Mouse (Mus musculus): ENCODE data around the gene Adcy6. TPM values are rescaled to one million over a fixed set of nuclear protein-coding genes. Genes with fewer than 3 reads are reported as not detected.

Gene Adcy6
- polyA plus RNA-seq, 1 experiment from 2014 or later = 8.9 TPM

Other genes starting within 250 kb of the Adcy6 start
- not detected in 2 replicates for gene Olfr283, start 229.1 kb downstream of the Adcy6 start, polyA plus RNA-seq (2015; fragmentation: Nextera tagmentation; extraction: Ambion mirVana)
- gene Olfr282, start 178.9 kb downstream of the Adcy6 start, polyA plus RNA-seq (2015; fragmentation: Nextera tagmentation; extraction: Ambion mirVana) = not detected in 2 replicates
- gene Olfr281, start 157.5 kb downstream of the Adcy6 start, polyA plus RNA-seq (2015; fragmentation: Nextera tagmentation; extraction: Ambion mirVana) = not detected in 2 replicates
- gene OR5BS1P, start 140.2 kb downstream of the Adcy6 start, polyA plus RNA-seq (2015; fragmentation: Nextera tagmentation; extraction: Ambion mirVana) = not detected in 2 replicates
- not detected in 2 replicates for gene Lalba, start 127.4 kb downstream of the Adcy6 start, polyA plus RNA-seq (2015; fragmentation: Nextera tagmentation; extraction: Ambion mirVana)
- not detected in 2 replicates for gene Olfr279, start 117.7 kb downstream of the Adcy6 start, polyA plus RNA-seq (2015; fragmentation: Nextera tagmentation; extraction: Ambion mirVana)
- gene Kansl2, start 75.8 kb downstream of the Adcy6 start, polyA plus RNA-seq (2015; fragmentation: Nextera tagmentation; extraction: Ambion mirVana) = 150 and 157 TPM in 2 replicates
- gene Ccnt1, start 39.2 kb downstream of the Adcy6 start, polyA plus RNA-seq (2015; fragmentation: Nextera tagmentation; extraction: Ambion mirVana) = 63.6 and 68.1 TPM in 2 replicates
- not detected in 2 replicates for gene 4930415O20Rik, start 39.1 kb downstream of the Adcy6 start, polyA plus RNA-seq (2015; fragmentation: Nextera tagmentation; extraction: Ambion mirVana)
- gene Cacnb3, start 20.8 kb upstream of the Adcy6 start, polyA plus RNA-seq (2015; fragmentation: Nextera tagmentation; extraction: Ambion mirVana) = 82.1 and 94.8 TPM in 2 replicates
- gene Ddx23, start 52.8 kb upstream of the Adcy6 start, polyA plus RNA-seq (2015; fragmentation: Nextera tagmentation; extraction: Ambion mirVana) = 32.5 and 33.3 TPM in 2 replicates
- 6.3 and 7.0 TPM in 2 replicates for gene Rnd1, start 67.4 kb upstream of the Adcy6 start, polyA plus RNA-seq (2015; fragmentation: Nextera tagmentation; extraction: Ambion mirVana)
- 2.1 TPM in 2 replicates for gene Ccdc65, start 98.1 kb upstream of the Adcy6 start, polyA plus RNA-seq (2015; fragmentation: Nextera tagmentation; extraction: Ambion mirVana)
- 3.0 and 4.9 TPM in 2 replicates for gene Fkbp11, start 118.1 kb upstream of the Adcy6 start, polyA plus RNA-seq (2015; fragmentation: Nextera tagmentation; extraction: Ambion mirVana)
- 49.2 and 55.1 TPM in 2 replicates for gene Arf3, start 153.1 kb upstream of the Adcy6 start, polyA plus RNA-seq (2015; fragmentation: Nextera tagmentation; extraction: Ambion mirVana)
- gene Wnt10b, start 168.1 kb upstream of the Adcy6 start, polyA plus RNA-seq (2015; fragmentation: Nextera tagmentation; extraction: Ambion mirVana) = not detected in 2 replicates
- gene Wnt1, start 179.8 kb upstream of the Adcy6 start, polyA plus RNA-seq (2015; fragmentation: Nextera tagmentation; extraction: Ambion mirVana) = not detected in 2 replicates
- gene Ddn, start 199.4 kb upstream of the Adcy6 start, polyA plus RNA-seq (2015; fragmentation: Nextera tagmentation; extraction: Ambion mirVana) = 0.05 and 0.15 TPM in 2 replicates
- 95.9 and 99.4 TPM in 2 replicates for gene Prkag1, start 221.4 kb upstream of the Adcy6 start, polyA plus RNA-seq (2015; fragmentation: Nextera tagmentation; extraction: Ambion mirVana)

Measured in forebrain, embryonic 13.5 days (tissue).